In the genomic region with DNA sequence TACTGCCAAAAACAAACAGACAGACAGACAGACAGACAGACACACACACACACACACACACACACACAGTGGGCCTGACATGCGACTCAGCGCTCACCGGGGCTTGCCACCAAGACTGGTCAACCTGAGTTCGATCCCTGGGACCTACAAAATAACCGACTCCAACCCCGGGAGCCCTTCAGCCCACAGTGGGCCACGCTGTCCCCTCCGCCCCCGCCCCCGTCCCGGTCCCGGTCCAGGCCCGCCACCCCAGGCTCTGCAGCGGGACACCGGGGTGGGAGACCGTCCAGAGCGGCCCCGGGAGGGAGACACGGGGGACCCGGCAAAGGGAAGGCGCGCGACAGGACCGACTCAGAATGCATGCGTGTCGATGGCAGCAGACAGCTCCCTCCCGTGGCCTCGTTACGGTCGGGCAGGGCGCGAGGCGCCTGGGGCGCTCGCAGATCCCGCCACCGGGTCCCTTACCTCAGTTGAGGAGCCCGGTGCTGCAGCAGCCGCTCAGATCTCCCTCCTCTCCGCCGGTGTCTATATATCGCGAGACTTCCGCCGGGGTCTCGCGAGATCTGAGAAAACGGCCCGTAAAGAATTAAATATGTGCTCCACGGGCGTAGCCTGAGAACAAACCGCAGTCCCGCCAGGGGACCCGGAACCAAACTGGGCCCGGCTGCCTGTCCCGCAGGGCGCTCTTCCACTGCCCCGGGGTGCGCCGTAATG, we compare ENCODE assay signal across 8 mouse cellular contexts. TPM values are rescaled to one million over a fixed set of nuclear protein-coding genes. Genes with fewer than 3 reads are reported as not detected.
A peak's percentile ranks its signal among the peaks of the same experiment; 100 is the strongest.
DNase-seq lines count a peak whose midpoint lies in the region; ATAC-seq lines count a peak whose summit lies in the region.

A gene (minus strand): TSS at position 511 of the 714 bp plus-strand sequence.
A gene (plus strand): TSS at position 615 of the 714 bp plus-strand sequence.

- H3K27ac ChIP-seq in hindbrain, embryonic 16.5 days (ENCODE audit: low read depth, low read length): peak within 1 kb of the TSS; percentile 73
- peak within 1 kb of the TSS; percentile 80 for H3K27ac ChIP-seq in macrophage

- H3K27me3 ChIP-seq in hindbrain, embryonic 16.5 days (replicated peaks; ENCODE audit: control insufficient read depth, insufficient read depth, low read length): no peaks in the 10 kb centered on the region

- peaks cover 70% of the 10 kb centered on the region for H3K79me2 ChIP-seq in macrophage (ENCODE audit: inconsistent target)

- peak; percentile 94 for ATAC-seq in hindbrain, embryonic 16.5 days

- peaks cover 8% of the 10 kb centered on the region for H3K4me1 ChIP-seq in hindbrain, embryonic 16.5 days (ENCODE audit: control insufficient read depth, insufficient read depth, low read depth, low read length)

- peak; percentile 89 for DNase-seq in WW6 (ENCODE audit: low read depth, low spot score)
- DNase-seq in cerebellum, postnatal 4 days (ENCODE audit: low spot score in 2 of 2): peak; percentile 81 to 90
- DNase-seq in gastrocnemius, adult 18-20 months (ENCODE audit: low spot score): peak; percentile 93
- DNase-seq in left cerebral cortex, adult 18-20 months (ENCODE audit: low spot score in 2 of 2): peak; percentile 88 to 91
- DNase-seq in right cerebral cortex, adult 18-20 months: peak; percentile 91
- peak; percentile 83 for DNase-seq in urinary bladder, postnatal 10 days (ENCODE audit: low spot score)

- no peaks in the 10 kb centered on the region for H3K36me3 ChIP-seq in hindbrain, embryonic 16.5 days (ENCODE audit: control insufficient read depth, insufficient read depth, low read length)
- H3K36me3 ChIP-seq in macrophage (ENCODE audit: inconsistent target): no peaks in the 10 kb centered on the region

- peak within 1 kb of the TSS; percentile 62 for H3K4me3 ChIP-seq in hindbrain, embryonic 16.5 days (ENCODE audit: low read length)
- peak within 1 kb of the TSS; percentile 87 for H3K4me3 ChIP-seq in macrophage (ENCODE audit: inconsistent target)

- peak within 1 kb of the TSS; percentile 80 for H3K4me2 ChIP-seq in hindbrain, embryonic 16.5 days (ENCODE audit: low read length)

- H3K9ac ChIP-seq in hindbrain, embryonic 16.5 days (ENCODE audit: low read depth, low read length): peak within 1 kb of the TSS; percentile 86

- WGBS in hindbrain, embryonic 16.5 days: under 1% methylated on average over 60 of the region's 60 CpGs
- WGBS in macrophage (ENCODE audit: missing documents): under 1% methylated on average over 51 of the region's 60 CpGs

- H3K9me3 ChIP-seq in hindbrain, embryonic 16.5 days (ENCODE audit: control insufficient read depth, low read length): no peaks in the 10 kb centered on the region

RNA-seq across cellular contexts. Expression of the first gene that starts in this region (rescaled TPM):
- 1 to 10 TPM; 7.0 to 7.2 TPM for total RNA-seq in gastrocnemius, adult 18-20 months (2021)
- 32.2 and 32.5 TPM in 2 replicates for polyA plus RNA-seq in hindbrain, embryonic 16.5 days (2015; fragmentation: Nextera tagmentation; extraction: Ambion mirVana)
- total RNA-seq in left cerebral cortex, adult 18-20 months (2021): 10 to 100 TPM; 14.3 to 19.3 TPM
- total RNA-seq in macrophage (2018; cell fraction: chromatin; rRNA removed): 10 to 100 TPM; 11.1 to 80.6 (median 42.1) TPM
- total RNA-seq in macrophage (2018; cell fraction: cytosol; rRNA removed): 10 to 100 TPM in 2 of 26 experiments, 1 to 10 TPM in 24; 5.4 to 10.9 (median 8.8) TPM
- total RNA-seq in macrophage (2018; cell fraction: nucleus; rRNA removed): 10 to 100 TPM in 19 of 26 experiments, 1 to 10 TPM in 7; 7.4 to 42.7 (median 13.9) TPM
- polyA plus RNA-seq in macrophage (2018): 9.0 to 15.3 TPM (median 15.3 TPM) in 3 replicates

RNA-seq across cellular contexts. Expression of the second gene that starts in this region (rescaled TPM):
- 1 to 10 TPM; 4.8 to 6.4 TPM for total RNA-seq in gastrocnemius, adult 18-20 months (2021)
- polyA plus RNA-seq in hindbrain, embryonic 16.5 days (2015; fragmentation: Nextera tagmentation; extraction: Ambion mirVana): 21.5 and 27.0 TPM in 2 replicates
- total RNA-seq in left cerebral cortex, adult 18-20 months (2021): 1 to 10 TPM; 6.5 to 7.8 TPM
- 10 to 100 TPM in 2 of 26 experiments, 1 to 10 TPM in 18, not detected in 6; 1.1 to 16.3 (median 5.5) TPM for total RNA-seq in macrophage (2018; cell fraction: chromatin; rRNA removed)
- total RNA-seq in macrophage (2018; cell fraction: cytosol; rRNA removed): 10 to 100 TPM in 9 of 26 experiments, 1 to 10 TPM in 17; 3.7 to 18.7 (median 7.4) TPM
- 10 to 100 TPM in 2 of 26 experiments, 1 to 10 TPM in 23, under 1 TPM in 1; 0.69 to 15.1 (median 4.1) TPM for total RNA-seq in macrophage (2018; cell fraction: nucleus; rRNA removed)
- polyA plus RNA-seq in macrophage (2018): 4.4 to 8.5 TPM (median 5.7 TPM) in 3 replicates

Comparison
In these comparisons a context has a peak if more than half of its experiments do, and no peak if none do; other contexts are left out.
1. Peak in every context shown above with its lines: DNase-seq, ATAC-seq, H3K4me3 ChIP-seq and H3K27ac ChIP-seq.